9 mouse cellular contexts compared by ENCODE assay signal in the genomic region with DNA sequence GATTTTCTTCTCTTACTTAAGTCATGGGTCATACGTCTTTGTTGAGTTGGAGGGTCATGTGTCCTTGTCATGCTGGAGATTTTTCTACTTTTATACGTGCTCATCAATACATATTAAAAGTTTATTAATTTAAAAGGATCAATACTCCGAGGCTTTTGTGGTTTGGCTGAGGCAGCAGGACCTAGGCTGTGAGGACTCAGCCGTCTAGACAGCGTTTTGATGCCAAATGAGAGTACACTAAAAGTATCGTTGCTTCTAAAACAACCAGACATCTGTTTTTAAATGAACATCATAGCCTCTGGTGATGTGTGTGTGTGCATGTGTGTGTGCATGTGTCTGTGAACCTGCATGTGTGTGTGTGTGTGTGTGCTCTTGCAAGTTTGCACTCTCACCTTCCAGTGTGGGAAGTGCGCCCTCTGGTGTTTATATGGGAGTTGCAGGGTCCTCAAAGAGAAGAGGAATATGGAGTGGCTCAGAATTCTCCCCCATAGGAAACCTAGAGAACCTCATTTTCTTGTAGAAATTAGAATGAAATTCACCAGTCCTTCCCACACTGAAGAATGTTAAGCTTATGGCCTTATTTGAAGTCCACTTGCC. TPM values are rescaled to one million over a fixed set of nuclear protein-coding genes. Genes with fewer than 3 reads are reported as not detected.
A peak's percentile ranks its signal among the peaks of the same experiment; 100 is the strongest.
DNase-seq lines count a peak whose midpoint lies in the region; ATAC-seq and TF ChIP-seq lines count a peak whose summit lies in the region.
"Had no signal": no experiment of that assay in that cellular context is flagged by ENCODE, and none has a peak within 500 bp of the region (broad histone marks: within the 10 kb centered on the region; RNA-seq: fewer than 3 reads in every experiment).

No protein-coding gene starts in this region.

- no peak overlapping the region for H3K4me3 ChIP-seq in layer of hippocampus, adult 2 months
- no peak overlapping the region for H3K4me3 ChIP-seq in midbrain, embryonic 13.5 days (replicated peaks)
- H3K4me3 ChIP-seq: lung, embryonic 15.5 days had no signal

- H3K36me3 ChIP-seq in midbrain, embryonic 13.5 days: no peaks in the 10 kb centered on the region
- H3K36me3 ChIP-seq: lung, embryonic 15.5 days had no signal

- intact Hi-C loops in gastrocnemius, postnatal 14 days (cut with DNase I; ENCODE audit: low total_unique reads): no loop called here

- H3K9ac ChIP-seq in midbrain, embryonic 13.5 days (replicated peaks): no peak overlapping the region
- H3K9ac ChIP-seq: lung, embryonic 15.5 days had no signal

- H3K4me2 ChIP-seq in midbrain, embryonic 13.5 days (replicated peaks): no peak overlapping the region
- H3K4me2 ChIP-seq: lung, embryonic 15.5 days had no signal

- peak; percentile 86 for TF ChIP-seq CTCF in layer of hippocampus, adult 2 months (conservative IDR thresholded peaks at IDR 0.05)

- ATAC-seq in midbrain, embryonic 13.5 days: peak; percentile 64
- ATAC-seq in erythroid progenitor cell, adult 5-6 weeks (replicated peaks; ENCODE audit: low FRiP score, poor library complexity, severe bottlenecking): no peak

- H3K9me3 ChIP-seq in midbrain, embryonic 13.5 days: no peaks in the 10 kb centered on the region
- H3K9me3 ChIP-seq: lung, embryonic 15.5 days had no signal

- H3K27me3 ChIP-seq in midbrain, embryonic 13.5 days: no peaks in the 10 kb centered on the region
- H3K27me3 ChIP-seq: lung, embryonic 15.5 days had no signal

- H3K27ac ChIP-seq in layer of hippocampus, adult 2 months: no peak overlapping the region
- H3K27ac ChIP-seq in midbrain, embryonic 13.5 days: no peak overlapping the region
- H3K27ac ChIP-seq: lung, embryonic 15.5 days had no signal

- DNase-seq in layer of hippocampus, adult 2 months (ENCODE audit: low spot score in 2 of 2): peak in 1 of 2 experiments; percentile 82
- no peak for DNase-seq in layer of hippocampus, adult 9-10 months (ENCODE audit: low spot score)
- peak; percentile 18 for DNase-seq in MN1 (ENCODE audit: low spot score)
- DNase-seq in cerebellum, adult 8-10 months: peak; percentile 28
- DNase-seq in gastrocnemius, postnatal 14 days: peak; percentile 47
- peak; percentile 52 to 67 for DNase-seq in layer of hippocampus, postnatal 14 days (ENCODE audit: low spot score in 2 of 2)

- WGBS in midbrain, embryonic 13.5 days: 65% methylated on average over 7 of the region's 7 CpGs

- no peaks in the 10 kb centered on the region; the same call in 1 of the 2 replicates for H3K4me1 ChIP-seq in midbrain, embryonic 13.5 days (replicated peaks)
- H3K4me1 ChIP-seq: lung, embryonic 15.5 days had no signal

RNA-seq across cellular contexts. Expression of a gene that starts 16.6 kb away (rescaled TPM):
- total RNA-seq in layer of hippocampus, adult 2 months (2021): 10 to 100 TPM; 21.8 to 24.7 TPM
- total RNA-seq in gastrocnemius, postnatal 14 days (2021): 1 to 10 TPM; 2.2 to 3.6 TPM
- total RNA-seq in layer of hippocampus, postnatal 14 days (2021): 10 to 100 TPM; 20.0 to 23.2 TPM
- 0.66 and 0.94 TPM in 2 replicates for polyA plus RNA-seq in midbrain, embryonic 13.5 days (2015; fragmentation: Nextera tagmentation; extraction: Ambion mirVana)
- total RNA-seq in erythroid progenitor cell, adult 5-6 weeks (2015; ENCODE audit: low replicate concordance): not detected in 2 replicates
- not detected in 2 replicates for total RNA-seq in erythroid progenitor cell, adult 5-6 weeks (2017; ENCODE audit: low replicate concordance)

RNA-seq across cellular contexts. Expression of a gene that starts 58.6 kb away (rescaled TPM):
- total RNA-seq in layer of hippocampus, adult 2 months (2021): 10 to 100 TPM; 36.2 to 36.8 TPM
- 10 to 100 TPM; 59.7 to 74.4 TPM for total RNA-seq in gastrocnemius, postnatal 14 days (2021)
- total RNA-seq in layer of hippocampus, postnatal 14 days (2021): 10 to 100 TPM; 15.7 to 17.6 TPM
- 1.5 and 1.6 TPM in 2 replicates for polyA plus RNA-seq in midbrain, embryonic 13.5 days (2015; fragmentation: Nextera tagmentation; extraction: Ambion mirVana)
- not detected in 2 replicates for total RNA-seq in erythroid progenitor cell, adult 5-6 weeks (2015; ENCODE audit: low replicate concordance)
- 0.39 TPM in 1 of 2 replicates, not detected in the other for total RNA-seq in erythroid progenitor cell, adult 5-6 weeks (2017; ENCODE audit: low replicate concordance)

Comparison
In these comparisons a context has a peak if more than half of its experiments do, and no peak if none do; other contexts are left out.
1. RNA of a gene that starts 16.6 kb away (total RNA-seq): 21.8 to 24.7 TPM in layer of hippocampus, adult 2 months and 20.0 to 23.2 TPM in layer of hippocampus, postnatal 14 days; 2.2 to 3.6 TPM in gastrocnemius, postnatal 14 days and not detected in erythroid progenitor cell, adult 5-6 weeks; every median in the first group is over 4 times any median in the second.
2. RNA of a gene that starts 58.6 kb away (total RNA-seq): 59.7 to 74.4 TPM in gastrocnemius, postnatal 14 days, 36.2 to 36.8 TPM in layer of hippocampus, adult 2 months and 15.7 to 17.6 TPM in layer of hippocampus, postnatal 14 days; 0.39 TPM in erythroid progenitor cell, adult 5-6 weeks; every median in the first group is over 10 times any median in the second.